Mouse (Mus musculus) regulatory T cell (primary cell): ENCODE measurements at regions not wholly inside any gene's neighbourhood (a gene's known extent, or its start where the extent isn't known, plus 50 kb on each side); places are given as distances from the start of the nearest gene placed in this dataset.

Experiments used
- in situ Hi-C: fragments of 300-600 bp; cut with MboI, MseI; formaldehyde crosslinking; loops from one replicate; pipeline ENCODE4 v1.15.1; 2025; ENCODE audit warnings: high pct_unique_total_duplicates

- in situ Hi-C loops, result no loop called here
Measured at GRCm38 (mm10) chr9:87954941-87955340, 223.9 kb upstream of the Tbx18 start.

GRCm38 (mm10) chr9:87961796-87962195, 230.7 kb upstream of the Tbx18 start:
- in situ Hi-C loops, result no loop called here

GRCm38 (mm10) chr9:87964508-87964907, 233.4 kb upstream of the Tbx18 start:
- in situ Hi-C loops, result no loop called here

- in situ Hi-C loops, result no loop called here
Measured at GRCm38 (mm10) chr9:87965103-87965780, 234.2 kb upstream of the Tbx18 start.

- in situ Hi-C loops, result no loop called here
Measured at GRCm38 (mm10) chr9:87968190-87969082, 237.4 kb upstream of the Tbx18 start.

GRCm38 (mm10) chr9:87970586-87970985, 239.5 kb upstream of the Tbx18 start:
- in situ Hi-C loops, result no loop called here

GRCm38 (mm10) chr9:87971791-87972190, 240.7 kb upstream of the Tbx18 start:
- in situ Hi-C loops, result no loop called here

- in situ Hi-C loops, result no loop called here
Measured at GRCm38 (mm10) chr9:87973531-87973930, 242.5 kb upstream of the Tbx18 start.

- in situ Hi-C loops, result no loop called here
Measured at GRCm38 (mm10) chr9:87984910-87985309, 253.8 kb upstream of the Tbx18 start.

- in situ Hi-C loops, result no loop called here
Measured at GRCm38 (mm10) chr9:87985439-87985838, 254.4 kb upstream of the Tbx18 start.

- in situ Hi-C loops, result no loop called here
Measured at GRCm38 (mm10) chr9:88005945-88006700, 275.1 kb upstream of the Tbx18 start.

GRCm38 (mm10) chr9:88023752-88024151, 292.7 kb upstream of the Tbx18 start:
- in situ Hi-C loops, result no loop called here

GRCm38 (mm10) chr9:88025936-88026335, 294.9 kb upstream of the Tbx18 start:
- in situ Hi-C loops, result no loop called here

- in situ Hi-C loops, result no loop called here
Measured at GRCm38 (mm10) chr9:88030509-88031148, 296.4 kb upstream of the Nt5e start.

- in situ Hi-C loops, result no loop called here
Measured at GRCm38 (mm10) chr9:88037560-88037959, 289.4 kb upstream of the Nt5e start.

GRCm38 (mm10) chr9:88049270-88049669, 277.7 kb upstream of the Nt5e start:
- in situ Hi-C loops, result no loop called here

- in situ Hi-C loops, result no loop called here
Measured at GRCm38 (mm10) chr9:88049792-88050191, 277.2 kb upstream of the Nt5e start.

- in situ Hi-C loops, result no loop called here
Measured at GRCm38 (mm10) chr9:88058551-88058950, 268.4 kb upstream of the Nt5e start.

- in situ Hi-C loops, result no loop called here
Measured at GRCm38 (mm10) chr9:88059005-88059404, 268.0 kb upstream of the Nt5e start.

GRCm38 (mm10) chr9:88063973-88064676, 262.9 kb upstream of the Nt5e start:
- in situ Hi-C loops, result no loop called here

GRCm38 (mm10) chr9:88065057-88065456, 261.9 kb upstream of the Nt5e start:
- in situ Hi-C loops, result no loop called here
